Mouse (Mus musculus) heart, embryonic 10.5 days (tissue): ENCODE measurements around the gene Cc2d1a. TPM values are rescaled to one million over a fixed set of nuclear protein-coding genes. Genes with fewer than 3 reads are reported as not detected.

ENCODE experiments used
- DNase-seq: peaks from one replicate; pipeline ENCODE4 v3.0.0-alpha.2; 2017; ENCODE audit warnings: low spot score
- H3K27ac ChIP-seq: fragments of 300-500 bp; sonication (generic); 2 replicates; pipeline ENCODE4 v1.5.1; 2016; ENCODE audit warnings: mild to moderate bottlenecking
- H3K27me3 ChIP-seq: fragments of 300-500 bp; sonication (generic); 2 replicates; pipeline ENCODE4 v1.6.1; 2016; ENCODE audit warnings: mild to moderate bottlenecking; ENCODE audit not compliant: poor library complexity, insufficient read depth, severe bottlenecking
- H3K36me3 ChIP-seq: fragments of 300-500 bp; sonication (generic); 2 replicates; pipeline ENCODE4 v1.6.1; 2016; ENCODE audit warnings: mild to moderate bottlenecking, moderate library complexity
- H3K4me1 ChIP-seq: fragments of 300-500 bp; sonication (generic); 2 replicates; pipeline ENCODE4 v1.6.1; 2016; ENCODE audit warnings: mild to moderate bottlenecking
- H3K4me3 ChIP-seq: fragments of 300-500 bp; sonication (generic); 2 replicates; pipeline ENCODE4 v1.5.1; 2016; ENCODE audit warnings: mild to moderate bottlenecking, moderate library complexity
- H3K9me3 ChIP-seq: fragments of 300-500 bp; sonication (generic); 2 replicates; pipeline ENCODE4 v1.6.1; 2016; ENCODE audit warnings: mild to moderate bottlenecking, moderate library complexity
- WGBS: fragments of 180-500 bp; shearing (Covaris S2); methylation state at CpG from one replicate; pipeline ENCODE4 v1.1.7; 2016; 5-methylcytosine and 5-hydroxymethylcytosine counted together
- microRNA counts: library from miRNA; unstranded; fragments of <30 nt; microRNA quantifications from one replicate; lab custom pipeline; 2017
- microRNA-seq: library from miRNA; unstranded; fragments of <30 nt; microRNA quantifications from one replicate; pipeline ENCODE4, GENCODE M21; 2017
- polyA plus RNA-seq: library from polyadenylated mRNA; unstranded; fragments of >200 nt; fragmentation: Nextera tagmentation; extraction: Ambion mirVana; gene quantifications from 2 replicates; pipeline ENCODE4 v1.2.1, GENCODE M21; 2016

The Cc2d1a gene
- polyA plus RNA-seq, 1 experiment from 2014 or later: 19.5 TPM

- Histone ChIP-seq H3K4me1 (peaks cover 14% of the 10 kb centered on the region), H3K4me3 (no peak overlapping the region), H3K36me3 (peaks cover 88% of the 10 kb centered on the region), H3K27ac (no peak overlapping the region), H3K27me3 (no peaks in the 10 kb centered on the region; the same call in 1 of the 2 replicates), H3K9me3 (no peaks in the 10 kb centered on the region)
- DNase-seq: no peak
- 93% methylated on average over 14 of the region's 14 CpGs for WGBS
Observed at GRCm38 (mm10) chr8:84087821-84088220, 59.9 kb downstream of the Cc2d1a start.

GRCm38 (mm10) chr8:84087156-84087555 is 60.6 kb downstream of the Cc2d1a start:
- WGBS: 85% methylated on average over 7 of the region's 7 CpGs
- Histone ChIP-seq H3K27me3 (no peaks in the 10 kb centered on the region; the same call in 1 of the 2 replicates), H3K9me3 (no peaks in the 10 kb centered on the region), H3K27ac (no peak overlapping the region), H3K4me3 (no peak overlapping the region), H3K36me3 (peaks cover 88% of the 10 kb centered on the region), H3K4me1 (peaks cover 14% of the 10 kb centered on the region)
- DNase-seq: no peak

- Histone ChIP-seq H3K9me3 (no peaks in the 10 kb centered on the region), H3K27ac (peak overlapping the region; percentile 52), H3K27me3 (no peaks in the 10 kb centered on the region; the same call in 1 of the 2 replicates), H3K36me3 (peaks cover 91% of the 10 kb centered on the region), H3K4me1 (peaks cover 14% of the 10 kb centered on the region), H3K4me3 (peak overlapping the region; percentile 35)
- 47% methylated on average over 42 of the region's 42 CpGs for WGBS
- no peak for DNase-seq
Observed at GRCm38 (mm10) chr8:84084341-84085115, 63.2 kb downstream of the Cc2d1a start.

GRCm38 (mm10) chr8:84083829-84084241 is 63.9 kb downstream of the Cc2d1a start:
- H3K4me1 ChIP-seq: peaks cover 19% of the 10 kb centered on the region
- WGBS: 41% methylated on average over 8 of the region's 8 CpGs
- DNase-seq: no peak
- H3K9me3 ChIP-seq: no peaks in the 10 kb centered on the region
- peaks cover 91% of the 10 kb centered on the region for H3K36me3 ChIP-seq
- no peak overlapping the region for H3K4me3 ChIP-seq
- no peak overlapping the region for H3K27ac ChIP-seq
- no peaks in the 10 kb centered on the region; the same call in 1 of the 2 replicates for H3K27me3 ChIP-seq

MicroRNAs within 50 kb of the gene (microRNA counts, 519-probe panel; counts per million panel counts)
- microRNA mmu-miR-181c (lab: Ali Mortazavi, UCI) (not detected), microRNA mmu-miR-709 (lab: Ali Mortazavi, UCI) (2,571 counts per million, percentile 6 among the panel's probes with 10 or more counts)

Small RNAs within 50 kb of the gene (microRNA-seq; reads per million reads assigned to microRNA genes)
- not detected for gene Gm25110
- 1,977 reads per million, percentile 84 among the genes with 10 or more reads in this experiment for gene Mir181c
- 2,530 reads per million, percentile 86 among the genes with 10 or more reads in this experiment for gene Mir181d
- not detected for gene Mir709

Other genes starting within 250 kb of the Cc2d1a start
- 8.5 and 12.0 TPM in 2 replicates for gene Adgrl1, start 247.8 kb downstream of the Cc2d1a start, polyA plus RNA-seq
- 0.41 and 0.86 TPM in 2 replicates for gene Gm10644, start 192.7 kb downstream of the Cc2d1a start, polyA plus RNA-seq
- gene Asf1b, start 192.4 kb downstream of the Cc2d1a start, polyA plus RNA-seq: 71.5 and 80.8 TPM in 2 replicates
- 157 and 160 TPM in 2 replicates for gene Prkaca, start 174.9 kb downstream of the Cc2d1a start, polyA plus RNA-seq
- gene Samd1, start 150.3 kb downstream of the Cc2d1a start, polyA plus RNA-seq: 5.0 and 10.7 TPM in 2 replicates
- 0.27 and 0.95 TPM in 2 replicates for gene 1700067K01Rik, start 146.4 kb downstream of the Cc2d1a start, polyA plus RNA-seq
- 0.30 and 0.80 TPM in 2 replicates for gene 2210011C24Rik, start 135.8 kb downstream of the Cc2d1a start, polyA plus RNA-seq
- 4.9 and 7.4 TPM in 2 replicates for gene Palm3, start 126.5 kb downstream of the Cc2d1a start, polyA plus RNA-seq
- gene Il27ra, start 105.3 kb downstream of the Cc2d1a start, polyA plus RNA-seq: 1.4 and 2.6 TPM in 2 replicates
- 0.67 TPM in 1 of 2 replicates, not detected in the other for gene Rln3, start 102.9 kb downstream of the Cc2d1a start, polyA plus RNA-seq
- 1.0 and 1.4 TPM in 2 replicates for gene Gm10643, start 82.8 kb downstream of the Cc2d1a start, polyA plus RNA-seq
- gene Rfx1, start 81.1 kb downstream of the Cc2d1a start, polyA plus RNA-seq: 6.5 and 7.3 TPM in 2 replicates
- gene Dcaf15, start 43.2 kb downstream of the Cc2d1a start, polyA plus RNA-seq: 10.4 and 14.2 TPM in 2 replicates
- 0.05 and 0.10 TPM in 2 replicates for gene Podnl1, start 21.9 kb downstream of the Cc2d1a start, polyA plus RNA-seq
- 0.79 and 1.5 TPM in 2 replicates for gene 4930432K21Rik, start 89 bp upstream of the Cc2d1a start, polyA plus RNA-seq
- gene Nanos3, start 37.3 kb upstream of the Cc2d1a start, polyA plus RNA-seq: 1.2 and 2.3 TPM in 2 replicates
- gene Zswim4, start 89.1 kb upstream of the Cc2d1a start, polyA plus RNA-seq: 14.4 and 17.5 TPM in 2 replicates
- gene D8Ertd738e, start 101.8 kb upstream of the Cc2d1a start, polyA plus RNA-seq: 353 and 374 TPM in 2 replicates
- 60.5 and 74.9 TPM in 2 replicates for gene Mri1, start 109.4 kb upstream of the Cc2d1a start, polyA plus RNA-seq
- 18.8 and 20.8 TPM in 2 replicates for gene Ccdc130, start 122.4 kb upstream of the Cc2d1a start, polyA plus RNA-seq
- gene Cacna1a, start 240.5 kb upstream of the Cc2d1a start, polyA plus RNA-seq: 5.4 and 6.0 TPM in 2 replicates